Mouse (Mus musculus): ENCODE measurements around the gene Lancl3.

- TF ChIP-seq CTCF (IDR thresholded peaks at IDR 0.05; ENCODE audit: borderline replicate concordance, insufficient read depth, low read depth, low read length) (no peak), POLR2A (IDR thresholded peaks at IDR 0.05; ENCODE audit: borderline replicate concordance, insufficient read depth, low read length) (no peak)
Measured at GRCm38 (mm10) chrX:9205121-9205520, 5.4 kb downstream of the Lancl3 start.

Data from cerebellum, adult 2 months (tissue).